Mouse (Mus musculus) retina, postnatal 7 days (tissue): Measurements from ENCODE around the gene Ptprn2.

ENCODE experiments used
- DNase-seq: peaks from one replicate; pipeline ENCODE4 v3.0.0-alpha.2; 2012; ENCODE audit warnings: low read depth, low spot score

The Ptprn2 gene

DNA sequence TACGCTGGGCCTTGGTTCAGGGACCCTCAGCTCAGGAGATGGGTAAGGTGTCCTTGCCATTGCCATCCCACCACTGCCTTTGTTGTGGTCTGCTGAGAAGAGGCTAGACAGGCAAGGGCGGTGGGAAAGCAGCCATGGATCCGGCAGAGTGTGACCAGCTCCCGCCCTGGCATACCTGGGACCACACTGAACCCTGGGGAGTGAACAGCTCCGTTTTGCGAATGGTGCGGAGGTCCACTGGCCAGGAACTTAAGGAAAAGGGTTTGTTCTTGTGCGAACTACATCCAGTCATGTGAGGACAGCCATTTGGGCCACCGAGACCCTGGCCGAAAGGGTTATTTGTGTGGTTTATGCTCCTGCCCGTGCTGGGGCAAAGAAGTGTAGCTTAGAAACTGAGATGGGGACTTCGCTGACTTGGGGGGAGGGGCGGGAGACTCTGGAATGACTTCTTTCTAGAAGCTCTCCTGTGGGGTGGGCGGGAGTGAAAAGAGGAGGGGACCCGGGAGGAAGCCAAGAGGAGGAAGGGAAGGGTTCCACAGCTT, 674.2 kb downstream of the Ptprn2 start:
- no peak for DNase-seq

DNA sequence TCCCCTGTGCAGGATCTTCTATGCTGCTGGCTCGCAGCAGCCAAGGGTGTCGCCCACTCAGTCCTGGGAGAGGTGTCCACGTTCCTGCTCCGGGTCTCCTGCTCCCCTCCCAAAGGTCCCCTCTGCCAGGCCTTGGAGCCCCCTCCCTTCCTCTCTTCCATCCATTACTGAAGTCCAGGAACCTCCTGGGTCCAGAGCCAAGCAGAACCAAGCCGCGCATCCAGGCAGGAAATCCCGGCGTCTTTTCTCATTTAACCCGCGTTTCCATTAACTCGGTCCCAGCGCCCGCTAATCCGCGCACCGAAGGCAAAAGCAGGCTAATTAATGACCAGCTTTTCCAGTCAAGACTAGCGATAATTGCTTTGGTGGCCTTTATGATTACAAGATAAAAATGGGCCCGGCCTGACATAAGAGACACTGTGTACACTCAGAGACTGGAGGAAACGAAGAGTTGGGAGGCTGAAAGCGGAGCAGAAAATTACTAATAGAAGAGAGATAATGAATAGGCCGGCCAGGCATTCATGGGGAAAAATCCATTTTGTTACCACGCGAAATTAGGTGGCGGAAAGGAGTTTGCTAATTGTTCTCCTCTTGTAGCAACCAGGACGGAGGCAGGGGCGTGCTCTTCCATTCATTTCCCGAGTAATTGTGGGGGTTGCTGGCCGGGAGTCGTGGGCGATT, 674.8 kb downstream of the Ptprn2 start:
- DNase-seq = peak; percentile 30

DNA sequence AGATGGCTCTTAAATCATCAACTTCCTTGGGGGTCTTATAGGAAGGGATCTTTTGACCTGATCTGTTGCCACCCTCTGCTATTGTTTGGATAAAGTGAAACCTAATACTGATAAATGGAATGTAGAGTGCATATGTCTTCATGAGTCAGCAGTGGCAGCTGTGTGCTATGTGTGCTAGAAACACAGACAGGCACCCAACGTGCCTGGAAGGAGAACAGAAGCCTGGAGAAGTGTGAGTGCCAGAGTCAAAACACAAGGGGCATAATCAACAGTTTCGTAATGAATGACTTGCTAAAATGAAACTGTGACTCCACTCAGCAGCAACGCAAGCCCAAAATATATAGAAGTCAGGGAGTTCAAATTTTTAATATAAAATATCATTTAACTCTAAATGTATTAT, 676.7 kb downstream of the Ptprn2 start:
- no peak for DNase-seq

DNA sequence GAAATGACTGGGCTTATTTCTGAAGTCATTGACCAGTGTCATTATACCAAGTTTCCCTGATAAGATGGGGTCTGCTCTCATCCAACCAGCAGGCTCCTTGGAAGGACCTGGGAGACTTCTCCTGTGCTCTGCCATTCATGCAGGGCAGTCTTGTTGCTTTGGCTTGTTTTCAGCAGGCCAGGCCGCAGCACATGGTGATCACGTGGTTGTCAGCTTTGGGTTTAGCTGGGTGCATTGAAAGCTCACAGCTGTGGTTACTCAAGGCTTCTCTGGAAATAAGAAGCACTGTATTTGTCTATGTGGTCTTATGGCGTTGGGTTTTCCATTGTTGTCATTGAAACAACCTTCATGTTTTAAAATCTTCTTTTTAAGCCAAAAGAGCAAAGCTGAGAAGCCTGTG, 678.3 kb downstream of the Ptprn2 start:
- DNase-seq = no peak

DNA sequence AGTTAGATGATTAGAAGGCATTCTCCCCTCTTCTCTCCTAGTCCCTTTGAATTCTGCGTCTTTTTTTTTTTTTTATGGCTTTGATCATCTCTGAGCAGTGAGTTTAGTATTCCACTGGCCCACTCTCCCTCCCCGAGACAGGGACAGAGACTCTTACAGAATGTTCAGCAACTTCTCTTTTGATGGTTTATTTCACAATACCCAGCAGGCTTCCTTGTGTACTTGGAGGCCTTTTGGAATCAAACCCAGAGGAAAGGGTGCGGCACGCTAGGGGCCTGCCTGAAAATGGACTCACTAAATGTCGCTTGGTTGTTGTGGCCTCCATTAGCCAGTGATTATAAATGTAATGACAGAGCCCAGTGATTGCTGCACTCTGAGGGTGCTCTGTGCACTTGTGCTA, 680.7 kb downstream of the Ptprn2 start:
- no peak for DNase-seq

DNA sequence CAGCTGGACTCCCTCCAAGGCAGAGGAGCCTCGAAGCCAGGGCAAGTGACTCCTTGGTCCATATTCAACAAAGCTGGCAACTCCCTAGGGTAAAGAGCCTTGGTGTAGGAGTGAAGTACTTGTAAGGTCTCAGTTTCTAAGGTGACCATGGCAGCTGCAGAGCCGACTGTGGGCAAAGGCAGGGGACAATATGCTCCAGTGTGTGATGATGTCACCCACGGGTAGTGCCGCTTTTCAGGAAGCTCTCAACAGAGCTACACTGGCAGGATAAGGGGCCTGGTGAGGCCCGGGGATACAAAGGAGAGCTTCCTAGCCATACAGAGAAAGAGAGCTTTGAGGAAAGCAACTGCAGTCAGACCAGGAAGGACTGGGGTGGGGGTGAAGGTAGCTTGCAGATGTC, 684.1 kb downstream of the Ptprn2 start:
- no peak for DNase-seq

DNA sequence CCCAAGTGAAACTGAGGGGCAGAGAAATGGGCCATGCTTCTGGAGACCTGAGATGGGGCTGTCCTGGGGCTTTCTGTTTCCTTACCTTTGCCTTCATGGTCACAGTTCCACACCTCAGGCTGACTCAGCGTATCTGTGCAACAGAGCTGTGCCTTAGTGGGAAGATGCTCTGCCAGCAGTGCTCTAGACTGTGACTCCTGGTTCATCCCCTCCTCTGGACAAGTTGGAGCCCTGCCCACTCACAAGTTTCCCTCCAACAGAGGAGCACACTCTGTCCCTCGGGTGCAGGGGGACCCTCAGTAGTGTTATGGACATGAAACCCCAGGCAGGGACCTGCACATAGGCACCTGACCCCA, 687.0 kb downstream of the Ptprn2 start:
- DNase-seq = no peak

DNA sequence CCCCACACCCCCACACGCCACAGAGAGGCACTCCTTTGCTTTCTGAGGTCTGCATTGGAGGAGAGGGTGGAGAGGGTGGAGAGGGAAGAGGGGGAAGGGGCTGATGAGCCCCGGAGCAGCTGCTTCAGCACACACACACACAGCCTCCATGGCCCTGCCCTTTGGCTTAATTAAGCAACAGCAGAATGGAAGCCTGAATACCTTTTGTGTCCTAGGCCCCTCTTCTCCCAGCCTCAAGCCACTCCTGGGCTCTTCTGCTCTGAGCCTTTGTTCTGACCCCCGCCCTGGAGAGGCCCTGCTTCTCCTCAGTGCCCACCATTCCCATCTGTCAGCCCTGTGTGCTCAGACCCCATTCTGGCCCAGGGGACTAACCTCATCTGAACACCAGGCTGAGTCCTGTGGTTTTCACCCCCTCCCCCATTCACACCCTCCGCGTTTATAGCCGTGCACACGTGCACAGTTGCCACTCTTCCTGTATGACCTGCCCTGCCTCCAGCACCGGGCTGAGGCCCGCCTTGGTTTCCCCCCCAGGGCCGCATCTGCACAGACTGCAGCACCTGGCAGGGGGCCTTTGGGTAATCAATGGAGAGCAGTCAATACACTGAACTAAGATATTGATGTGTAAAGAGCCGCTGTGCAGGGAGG, 687.5 kb downstream of the Ptprn2 start:
- DNase-seq = no peak

DNA sequence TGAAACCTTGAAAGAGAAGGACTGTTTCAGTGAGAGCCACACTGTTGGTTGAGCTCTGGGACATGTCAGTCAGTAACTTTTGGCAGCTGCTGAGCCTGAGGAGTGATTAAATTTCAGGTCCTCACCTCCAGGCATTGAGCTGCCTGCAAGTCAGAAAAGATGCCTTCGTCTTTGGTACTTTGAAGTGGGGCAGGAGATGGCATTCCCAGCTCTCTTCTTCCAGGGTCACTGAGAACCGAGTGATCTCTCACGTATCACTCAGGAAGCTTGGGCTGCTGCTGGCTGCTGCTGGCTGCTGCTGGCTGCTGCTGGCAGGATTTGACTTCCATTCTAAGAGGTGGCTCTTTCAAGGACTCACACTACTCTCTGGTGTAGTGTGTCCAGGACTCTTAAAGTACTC, 688.7 kb downstream of the Ptprn2 start:
- no peak for DNase-seq

DNA sequence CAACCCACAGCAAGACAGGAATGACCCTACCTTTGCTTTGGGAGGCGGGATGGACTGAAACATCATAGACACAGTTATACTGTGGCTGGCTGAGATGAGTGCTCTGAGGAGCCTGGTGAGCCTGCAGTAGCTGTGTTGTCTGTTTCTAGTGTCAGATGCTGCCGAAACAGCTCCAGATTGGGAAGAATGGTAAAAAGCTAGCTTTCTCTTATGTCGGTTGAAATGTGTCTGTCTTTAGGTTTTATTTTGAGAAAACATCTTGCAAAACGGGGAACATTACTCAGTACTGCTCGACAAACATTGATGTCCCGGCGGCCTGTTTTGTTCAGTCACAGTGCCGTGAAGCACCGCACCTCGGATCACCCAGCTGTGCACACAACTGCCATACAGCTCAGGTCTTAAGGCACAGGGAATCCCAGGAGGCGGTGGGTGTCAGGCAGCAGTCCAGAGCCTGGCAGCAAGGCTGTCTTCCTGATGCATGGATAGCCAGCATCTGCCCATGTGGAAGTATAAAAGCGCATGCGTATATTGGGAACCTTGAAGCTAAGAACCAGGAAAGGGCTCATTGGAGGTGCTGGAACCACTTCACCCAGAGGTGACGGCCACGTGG, 689.7 kb downstream of the Ptprn2 start:
- DNase-seq = no peak

DNA sequence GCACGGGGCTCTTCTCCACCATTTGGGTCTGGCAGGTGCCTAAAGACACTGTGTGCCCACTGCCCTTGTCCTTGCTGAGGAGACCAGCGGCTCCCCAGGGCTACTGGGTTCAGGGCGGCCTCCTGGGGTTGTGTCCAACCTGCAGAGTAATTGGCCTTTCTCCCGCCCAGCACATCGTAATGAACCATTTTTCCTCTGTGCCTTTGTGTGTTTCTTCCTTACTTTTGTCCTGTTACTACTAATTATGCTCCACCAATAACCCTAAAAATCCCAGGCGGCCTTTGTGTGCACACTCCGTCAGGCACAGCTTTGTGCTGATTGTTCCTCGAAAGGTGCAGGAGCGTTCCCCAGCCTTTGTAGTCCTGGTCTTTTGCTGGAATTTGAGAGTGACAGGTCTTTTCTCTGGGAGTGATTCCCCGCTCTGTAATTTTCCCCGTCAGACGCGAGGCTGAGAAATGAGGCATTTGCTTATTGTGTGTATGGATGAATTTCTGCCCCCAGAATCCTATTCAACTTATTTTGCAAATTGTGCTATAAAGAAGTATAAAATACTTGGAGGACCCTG, 690.8 kb downstream of the Ptprn2 start:
- DNase-seq = no peak

DNA sequence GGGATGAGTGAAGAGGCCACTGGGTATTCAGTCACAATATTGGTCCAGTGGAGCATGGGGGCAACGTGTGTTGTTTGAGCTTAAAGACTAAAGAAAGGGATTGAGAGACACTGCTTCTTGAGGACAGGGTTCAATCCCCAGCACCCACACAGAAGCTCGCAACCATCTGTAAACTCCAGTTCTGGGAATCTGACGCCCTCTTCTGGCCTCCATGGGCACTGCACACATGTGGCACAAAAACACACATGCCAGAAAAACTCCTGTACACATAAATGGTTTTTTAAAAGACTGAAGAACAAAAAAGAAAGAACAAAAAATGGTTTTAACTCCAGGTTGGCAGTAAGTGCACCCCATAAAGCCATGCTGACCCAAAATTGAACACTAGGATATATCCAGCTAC, 701.6 kb downstream of the Ptprn2 start:
- no peak for DNase-seq

DNA sequence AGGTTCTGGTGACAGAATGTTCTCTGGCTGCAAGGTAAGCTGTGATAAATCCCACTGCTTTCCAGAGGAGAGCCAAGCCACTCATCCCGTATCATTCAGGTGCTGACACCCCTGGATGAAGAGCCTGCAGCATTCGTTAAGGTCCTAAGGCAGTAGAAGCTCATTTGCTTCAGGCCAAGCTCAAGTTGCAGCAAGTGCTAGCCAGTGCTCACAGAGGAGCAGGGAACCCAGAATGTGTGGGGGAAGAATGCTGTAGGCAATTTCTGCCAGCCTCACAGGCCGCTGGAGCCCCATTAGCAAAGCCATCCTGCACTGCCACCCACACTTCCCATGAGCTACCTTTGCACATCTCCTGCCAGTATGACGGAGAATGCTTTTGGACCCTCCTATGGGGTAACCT, 706.5 kb downstream of the Ptprn2 start:
- DNase-seq = no peak

DNA sequence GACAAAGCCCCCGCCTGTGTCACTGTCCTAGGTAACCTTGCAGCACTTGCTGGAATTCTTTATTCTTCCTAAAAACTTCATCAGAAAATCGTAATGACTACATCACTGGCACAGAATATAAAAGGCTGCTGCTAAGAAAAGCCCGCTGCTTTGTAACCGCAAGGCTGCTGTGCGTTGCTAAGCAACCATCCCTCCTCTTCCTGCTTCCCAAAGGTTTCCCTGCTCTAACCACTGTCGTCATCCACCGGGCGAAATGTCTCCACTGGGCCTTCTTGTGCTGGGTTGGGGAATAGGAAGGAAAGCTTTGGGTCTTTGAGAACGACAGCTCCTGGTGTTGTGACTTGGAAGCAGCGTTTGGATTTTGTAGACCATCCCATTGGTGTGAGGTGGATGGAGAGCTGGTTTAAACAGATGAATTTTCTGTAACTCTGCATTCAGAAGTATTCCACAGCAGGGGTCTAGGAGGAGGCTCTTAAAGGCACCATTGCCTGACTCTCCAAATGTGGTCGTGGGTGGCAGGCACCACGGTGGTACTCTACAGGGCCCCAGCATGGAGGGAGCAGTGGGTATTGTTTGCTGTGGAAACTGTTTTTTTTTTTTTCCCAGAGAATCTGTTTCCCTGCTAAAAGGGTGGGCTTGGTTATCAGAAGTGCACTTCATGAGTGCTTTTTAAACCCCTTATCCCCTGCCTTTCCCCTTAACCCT, 711.4 kb downstream of the Ptprn2 start:
- no peak for DNase-seq

DNA sequence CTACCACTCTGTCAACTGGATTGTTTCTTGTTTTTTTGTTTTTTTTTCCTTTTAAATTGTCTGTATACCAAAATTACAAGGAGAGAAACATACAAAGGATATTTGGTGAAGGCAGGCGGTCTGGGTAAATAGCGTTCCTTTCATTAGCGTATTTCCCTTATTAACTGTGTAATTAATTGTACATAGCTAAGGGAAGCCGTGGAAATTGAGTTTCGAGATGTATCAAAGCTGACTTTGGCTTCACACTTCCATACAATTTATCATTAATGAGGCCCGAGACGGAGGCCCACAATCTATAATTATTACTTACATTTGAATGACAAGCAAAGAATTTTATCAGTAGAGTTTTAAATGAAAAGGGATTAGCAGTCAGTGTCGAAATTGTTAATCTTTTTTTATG, 712.6 kb downstream of the Ptprn2 start:
- no peak for DNase-seq

DNA sequence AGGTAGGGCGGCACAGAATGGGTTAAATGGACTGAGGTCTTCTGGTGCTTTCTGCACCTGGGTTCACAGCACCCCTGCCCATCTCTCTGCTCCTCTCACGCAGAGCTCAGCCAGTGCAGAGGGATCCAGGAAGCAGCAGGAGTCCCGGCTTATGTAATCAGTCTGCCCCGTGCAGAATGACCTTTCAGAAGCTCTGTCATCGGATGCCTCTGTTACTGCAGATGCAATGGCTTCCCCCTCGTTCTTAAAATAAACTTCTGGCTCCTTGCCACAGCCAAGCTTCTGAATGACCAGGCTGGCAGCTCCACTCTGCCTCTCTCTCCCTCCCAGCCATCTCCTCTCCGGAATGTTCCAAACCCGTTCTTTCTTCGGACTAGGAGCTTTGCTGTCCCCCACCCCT, 714.6 kb downstream of the Ptprn2 start:
- no peak for DNase-seq

DNA sequence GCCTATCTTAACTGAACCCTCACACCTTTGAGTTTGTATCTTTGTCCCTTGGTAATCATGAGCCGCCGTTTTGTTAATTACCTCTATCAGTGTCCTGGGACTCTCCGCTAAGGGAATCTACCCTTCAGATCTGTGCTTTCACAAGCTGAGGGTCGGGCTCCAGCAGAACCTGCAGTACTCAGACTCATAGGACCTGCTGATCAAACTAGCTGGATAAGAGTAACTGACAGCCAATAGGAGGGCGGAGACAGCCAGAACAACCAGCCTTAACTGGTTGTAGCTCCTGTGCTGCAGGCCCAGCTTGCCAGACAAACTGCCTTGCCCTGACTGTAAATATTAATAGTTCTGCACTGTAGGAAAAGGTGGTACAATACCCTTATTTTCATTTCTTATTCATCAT, 715.1 kb downstream of the Ptprn2 start:
- no peak for DNase-seq

DNA sequence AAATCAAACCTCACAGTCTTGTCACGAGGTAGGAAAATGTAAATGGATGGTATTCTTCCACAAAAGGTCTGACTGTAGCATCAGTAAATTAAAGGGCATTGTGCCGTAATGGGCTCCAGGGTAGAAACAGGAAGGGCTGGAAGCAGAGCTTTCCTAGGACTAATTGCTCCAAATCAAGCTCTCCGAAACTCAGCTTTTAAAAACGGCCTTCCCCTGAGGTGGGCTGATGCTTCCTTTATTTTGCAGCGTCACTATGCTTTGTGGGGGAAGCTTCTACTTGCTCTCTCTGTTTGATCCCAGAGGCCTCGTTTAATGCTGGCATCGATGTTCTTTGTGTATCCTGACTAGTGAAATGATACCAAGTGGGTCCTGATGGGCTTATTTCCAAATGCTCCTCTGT, 718.0 kb downstream of the Ptprn2 start:
- DNase-seq = no peak

DNA sequence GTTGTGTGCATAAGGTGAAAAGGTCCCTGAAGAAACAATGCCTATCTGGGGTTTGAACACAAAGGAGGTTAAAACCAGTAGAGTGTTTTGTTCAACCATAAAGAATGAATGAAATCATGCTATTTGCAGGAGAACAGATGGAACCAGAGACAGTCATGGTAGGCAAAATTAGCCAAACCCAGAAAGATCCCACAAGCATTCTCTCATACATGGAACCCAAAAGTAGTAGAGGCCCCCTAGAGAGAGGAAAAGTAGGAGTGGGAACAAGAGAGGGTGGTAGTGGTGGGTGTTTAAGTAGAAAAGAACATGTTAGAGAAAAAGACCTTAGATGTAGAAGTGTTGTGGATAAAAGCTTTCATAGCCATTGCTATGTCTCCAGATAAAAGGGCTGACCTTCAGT, 719.4 kb downstream of the Ptprn2 start:
- no peak for DNase-seq

DNA sequence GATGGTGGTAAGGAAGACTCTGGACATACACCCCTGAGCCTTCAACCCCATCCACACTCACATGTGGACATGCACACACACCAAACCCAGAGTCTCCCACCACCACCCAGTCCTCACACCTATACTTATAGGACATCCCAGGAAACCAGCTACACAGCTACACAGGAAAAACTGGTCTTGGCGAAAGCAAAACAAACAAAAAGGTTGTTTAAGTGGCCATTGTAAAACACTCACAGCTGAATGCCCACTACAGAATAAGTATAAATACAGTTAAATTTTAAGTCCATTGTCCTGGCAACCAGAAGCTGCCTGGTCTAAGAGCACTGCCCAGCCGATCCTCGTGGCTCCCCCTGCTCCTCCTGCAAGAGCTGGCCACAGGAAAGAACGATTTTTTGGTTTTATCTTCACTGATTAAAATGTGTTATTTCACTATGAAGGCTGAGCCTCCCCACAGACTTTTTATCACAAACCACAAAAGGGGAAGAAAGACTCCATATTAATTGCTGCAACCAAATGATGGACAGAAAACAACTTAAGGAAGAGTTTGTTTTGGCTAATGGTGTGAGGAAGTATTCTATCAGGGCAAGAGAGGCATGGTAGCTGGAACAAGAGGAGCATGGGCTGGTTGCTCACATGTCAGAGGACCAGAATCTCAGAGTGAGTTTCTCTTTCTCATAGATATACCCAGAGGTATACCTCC, 722.1 kb downstream of the Ptprn2 start:
- no peak for DNase-seq

DNA sequence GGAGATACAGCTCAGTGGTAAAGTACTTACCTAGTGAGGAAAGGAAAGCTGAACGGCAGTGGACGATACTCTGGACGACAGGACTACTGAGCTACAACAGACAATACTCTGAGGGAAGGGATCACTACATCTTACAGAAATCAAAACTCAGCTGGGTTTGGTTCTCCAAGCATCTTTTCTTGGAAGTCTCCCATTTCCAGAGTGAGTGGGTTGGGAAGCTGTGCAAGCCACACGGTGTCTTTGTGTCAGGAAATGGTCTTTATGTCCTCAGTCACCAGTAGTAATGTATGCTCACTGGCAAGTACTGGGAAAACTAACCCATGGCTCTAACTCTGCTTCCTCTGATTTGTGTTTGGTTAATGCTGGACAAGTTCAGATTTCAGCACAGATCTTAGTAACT, 724.9 kb downstream of the Ptprn2 start:
- no peak for DNase-seq

DNA sequence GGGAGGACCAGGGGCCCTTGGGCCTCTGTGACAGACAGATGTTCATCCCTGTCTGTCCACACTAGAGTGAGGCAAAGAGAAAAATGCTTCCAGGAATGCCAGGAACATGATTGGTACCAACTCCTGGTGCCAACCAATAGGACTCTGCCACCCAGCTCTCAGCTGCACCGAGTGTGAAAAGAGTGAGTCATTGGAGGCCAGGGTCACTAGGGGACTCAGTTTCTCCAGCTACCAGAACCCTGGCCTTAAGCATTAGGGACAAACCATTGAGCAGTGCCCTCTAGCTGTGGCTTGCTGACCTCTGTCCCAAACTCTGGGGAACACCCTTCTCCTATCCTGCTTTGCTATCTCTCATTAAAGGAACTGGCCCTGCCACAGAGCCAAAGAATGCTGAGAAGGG, 728.0 kb downstream of the Ptprn2 start:
- DNase-seq = no peak
